Mouse (Mus musculus): ENCODE data around the gene Frs2.

Frs2 gene

DNA sequence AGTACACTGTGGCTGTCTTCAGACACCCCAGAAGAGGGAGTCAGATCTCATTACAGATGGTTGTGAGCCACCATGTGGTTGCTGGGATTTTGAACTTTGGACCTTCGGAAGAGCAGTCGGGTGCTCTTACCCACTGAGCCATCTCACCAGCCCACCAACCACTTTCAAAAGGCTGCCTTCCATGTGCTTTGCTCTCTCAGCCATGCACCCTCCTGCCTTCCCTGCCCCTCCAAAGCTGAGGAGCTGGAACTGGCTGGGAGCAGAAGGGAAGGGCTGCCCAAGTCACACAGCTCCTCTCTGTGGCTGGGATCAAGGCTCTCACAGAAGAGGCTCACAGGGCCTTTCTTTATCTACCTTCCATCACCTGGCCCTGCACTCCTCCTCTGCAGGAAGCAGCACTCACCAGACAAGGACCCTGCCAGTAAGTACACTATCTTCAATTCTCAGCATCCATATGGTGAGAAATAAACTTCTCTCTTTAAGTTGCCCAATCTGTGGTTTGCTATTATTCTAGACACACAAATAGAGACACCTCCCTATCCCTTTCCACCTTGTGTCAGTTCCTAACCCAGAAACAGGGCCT lies 51.1 kb downstream of the Frs2 start:
- WGBS, result 85% methylated on average over 2 of the region's 2 CpGs

DNA sequence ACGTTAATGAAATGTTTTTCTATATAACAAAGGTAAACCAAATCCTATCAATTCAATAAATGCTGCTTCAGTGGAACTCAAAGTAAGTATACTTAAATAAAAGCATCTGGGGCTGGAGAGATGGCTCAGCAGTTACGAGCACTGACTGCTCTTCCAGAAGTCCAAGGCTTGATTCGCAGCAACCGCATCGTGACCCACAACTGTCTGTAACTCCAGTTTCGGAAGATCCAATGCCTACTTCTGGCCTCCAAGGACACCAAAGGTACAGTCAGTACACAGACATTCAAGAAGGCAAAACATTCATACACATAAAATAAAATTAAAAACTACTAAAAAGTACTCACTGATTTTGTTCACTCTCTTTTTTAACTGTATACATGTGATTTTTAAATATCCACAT lies 52.2 kb downstream of the Frs2 start:
- WGBS, result 90% methylated on average over 6 of the region's 6 CpGs

DNA sequence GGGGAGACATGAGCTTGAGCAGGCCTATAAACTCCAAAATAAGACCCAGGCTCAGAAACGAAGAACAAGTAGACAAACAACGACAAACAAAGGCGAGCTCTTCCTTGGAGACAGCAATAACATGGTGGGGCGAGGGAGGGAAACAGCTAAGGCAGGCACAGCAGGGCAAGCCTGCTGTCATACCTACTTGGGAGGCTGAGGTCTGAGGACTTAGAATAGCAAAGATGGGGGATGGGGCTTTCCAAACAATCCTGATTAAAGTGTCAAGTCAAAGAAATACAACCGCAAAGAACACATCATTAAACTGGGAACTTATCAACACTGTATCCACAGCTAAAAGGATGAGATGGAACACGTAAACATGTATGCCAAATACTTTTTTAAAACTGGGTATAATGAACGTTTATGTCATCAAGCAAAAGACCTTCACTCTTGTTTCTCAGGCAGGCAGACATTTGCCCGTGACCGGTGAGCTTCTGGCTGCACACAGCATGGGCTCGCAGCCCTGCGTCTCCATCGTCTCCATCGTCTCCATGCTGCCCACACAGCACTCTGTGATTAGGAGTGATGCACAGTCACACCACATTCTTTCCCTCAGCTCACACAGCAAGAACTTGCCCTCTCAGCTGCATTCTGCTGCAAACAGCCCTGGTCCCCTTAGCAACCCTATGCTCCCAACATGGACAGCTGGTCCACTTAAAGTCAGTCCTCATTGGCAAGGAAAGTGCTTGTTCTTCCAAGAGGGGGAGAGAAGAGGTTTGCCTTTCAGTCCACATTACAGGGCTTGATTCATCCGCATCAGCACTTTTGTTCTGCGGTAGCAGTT lies 53.6 kb downstream of the Frs2 start:
- 37% methylated on average over 15 of the region's 15 CpGs for WGBS

DNA sequence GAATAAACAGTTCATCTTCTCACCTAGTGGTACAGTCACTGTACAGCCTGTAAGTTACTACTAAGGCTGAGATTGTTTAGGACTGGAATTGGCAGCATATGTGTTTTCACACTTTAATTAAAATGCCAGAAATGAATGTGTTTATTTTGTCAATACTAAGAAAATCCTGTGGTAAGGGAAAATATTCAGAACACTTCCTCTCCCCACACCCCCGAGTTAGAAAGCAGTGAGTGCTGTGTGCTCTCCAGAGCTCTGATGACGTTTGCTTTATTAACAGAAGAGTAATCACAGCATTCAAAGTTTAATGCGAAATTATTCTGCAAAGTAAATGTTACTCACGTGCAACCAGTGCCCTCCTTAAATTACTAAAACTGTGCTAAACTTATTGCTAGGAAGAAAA lies 58.7 kb downstream of the Frs2 start:
- WGBS, result 50% methylated on average over 4 of the region's 4 CpGs

DNA sequence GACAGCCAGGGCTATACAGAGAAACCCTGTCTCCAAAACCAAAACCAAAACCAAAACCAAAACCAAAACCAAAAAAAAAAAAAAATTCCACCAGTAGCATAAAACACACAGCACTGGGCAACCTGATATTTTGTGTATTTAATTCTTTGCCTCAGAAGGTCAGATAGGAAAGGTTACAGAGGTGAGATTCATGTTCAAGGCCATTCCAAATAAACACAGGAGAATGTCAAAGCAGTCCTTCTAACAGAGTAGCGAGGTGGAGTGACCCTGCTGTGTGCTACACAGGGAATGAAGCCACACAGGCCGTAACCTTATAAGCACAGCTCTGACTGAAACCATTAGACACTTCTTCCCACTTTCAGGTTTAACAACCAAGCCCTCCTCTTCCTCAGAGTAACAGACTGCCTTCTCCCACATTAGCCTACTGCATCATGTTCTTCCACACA lies 66.4 kb downstream of the Frs2 start:
- 79% methylated on average over 2 of the region's 2 CpGs for WGBS

DNA sequence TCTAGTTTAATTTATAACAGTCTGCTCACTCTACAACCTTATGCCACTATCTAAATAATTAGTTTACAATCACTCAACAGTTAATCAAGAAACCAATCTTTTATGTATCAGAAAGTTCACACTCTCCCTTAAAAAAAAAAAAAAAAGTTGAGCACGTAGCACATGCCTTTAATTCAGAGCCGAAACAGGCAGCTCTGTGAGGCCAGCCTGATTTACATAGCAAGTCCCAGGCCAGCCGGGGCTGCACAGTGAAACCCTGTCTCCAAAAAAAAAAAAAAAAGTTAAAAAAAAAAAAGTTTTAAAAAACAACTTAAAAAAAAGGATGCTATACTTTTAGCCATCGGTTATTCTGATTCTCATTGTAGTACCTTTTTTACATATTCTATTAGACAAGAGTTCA lies 67.0 kb downstream of the Frs2 start:
- 74% methylated on average over 4 of the region's 4 CpGs for WGBS

DNA sequence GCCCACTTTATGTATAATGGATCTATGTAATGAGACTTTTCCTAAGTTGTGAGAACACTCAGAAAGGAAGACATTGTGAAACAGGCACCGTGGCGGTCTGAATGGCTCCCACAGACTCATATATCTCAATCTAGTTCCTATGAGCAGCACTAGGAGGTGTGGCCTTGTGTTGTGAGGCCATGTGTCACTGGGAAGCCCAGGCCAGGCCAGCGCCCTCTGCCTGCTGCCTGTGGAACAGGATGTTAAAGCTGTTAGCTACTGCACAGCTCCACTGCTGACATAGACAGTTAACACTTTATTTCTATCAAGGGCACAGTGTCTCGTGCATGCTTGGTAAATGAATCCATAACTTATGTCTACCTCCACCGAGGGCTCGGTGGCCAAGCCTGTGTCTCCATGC lies 70.0 kb downstream of the Frs2 start:
- WGBS, result 78% methylated on average over 6 of the region's 6 CpGs

DNA sequence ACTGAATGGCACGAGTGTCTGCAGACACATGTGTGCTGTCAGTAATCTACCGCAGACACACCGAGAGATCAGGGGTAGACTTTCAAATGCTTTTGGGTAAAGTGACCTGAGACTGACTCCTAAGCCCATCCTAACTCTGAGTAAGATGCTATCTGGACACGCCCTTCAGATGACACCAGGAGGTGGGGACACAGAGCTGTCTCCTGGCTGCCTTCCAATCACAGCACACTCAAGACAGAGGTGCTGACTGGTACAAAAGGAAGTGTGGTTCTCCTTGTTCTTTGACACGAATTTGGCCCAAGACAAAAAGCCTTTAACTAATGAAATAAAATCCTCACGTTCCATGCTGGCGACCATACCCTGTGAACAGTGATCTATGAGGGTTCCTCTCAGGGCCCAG lies 75.2 kb downstream of the Frs2 start:
- 77% methylated on average over 7 of the region's 7 CpGs for WGBS

DNA sequence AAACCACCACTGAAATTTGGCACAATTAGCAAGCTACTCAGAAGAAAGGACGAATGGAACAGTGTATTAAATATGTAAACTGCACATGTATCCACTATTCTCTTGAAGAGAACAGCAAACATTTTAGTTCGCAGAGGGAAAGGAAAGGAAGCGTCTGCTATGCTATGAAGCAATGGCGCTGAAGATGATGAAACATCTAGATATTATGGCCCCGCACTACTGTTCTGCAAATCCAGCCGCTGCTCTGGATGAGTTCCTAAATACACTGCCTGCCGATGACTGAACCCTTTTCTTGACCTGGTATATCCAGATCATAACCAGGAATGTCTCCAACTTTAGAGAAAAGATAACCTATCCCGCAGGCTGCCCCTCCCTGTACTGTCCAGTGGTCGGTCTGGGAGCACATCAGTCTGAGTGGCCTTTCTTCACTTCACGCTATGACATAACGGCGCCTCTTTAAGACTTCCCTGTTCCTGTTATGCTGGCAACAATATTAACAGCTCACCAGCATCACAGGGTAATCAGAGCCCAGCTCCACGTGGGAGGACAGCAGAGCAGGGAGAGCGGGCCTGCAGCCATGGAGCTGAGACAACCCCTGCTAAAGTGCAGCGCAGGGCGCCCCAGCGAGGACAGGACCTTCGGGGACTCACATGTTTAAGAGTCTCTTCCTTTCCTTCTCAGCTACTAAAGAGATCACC lies 76.0 kb downstream of the Frs2 start:
- WGBS, result 88% methylated on average over 18 of the region's 18 CpGs

DNA sequence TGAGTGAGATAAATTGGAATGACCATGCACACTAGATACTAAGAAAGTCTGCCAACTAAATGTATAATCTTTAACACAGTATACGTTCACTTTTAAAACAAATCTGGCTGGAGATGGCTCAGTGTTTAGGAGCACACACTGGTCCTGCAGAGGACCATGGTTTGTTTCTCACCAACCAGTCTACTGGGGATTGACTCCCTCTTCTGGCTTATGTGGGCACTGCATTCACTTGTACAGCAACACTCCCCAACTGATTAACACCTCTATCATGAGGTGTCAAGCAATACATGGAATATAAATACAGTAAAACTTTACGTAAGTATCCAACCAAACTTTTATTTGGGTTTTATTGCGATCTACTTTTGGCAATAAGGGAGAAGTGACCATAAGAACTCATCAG lies 79.2 kb downstream of the Frs2 start:
- 72% methylated on average over 3 of the region's 3 CpGs for WGBS

DNA sequence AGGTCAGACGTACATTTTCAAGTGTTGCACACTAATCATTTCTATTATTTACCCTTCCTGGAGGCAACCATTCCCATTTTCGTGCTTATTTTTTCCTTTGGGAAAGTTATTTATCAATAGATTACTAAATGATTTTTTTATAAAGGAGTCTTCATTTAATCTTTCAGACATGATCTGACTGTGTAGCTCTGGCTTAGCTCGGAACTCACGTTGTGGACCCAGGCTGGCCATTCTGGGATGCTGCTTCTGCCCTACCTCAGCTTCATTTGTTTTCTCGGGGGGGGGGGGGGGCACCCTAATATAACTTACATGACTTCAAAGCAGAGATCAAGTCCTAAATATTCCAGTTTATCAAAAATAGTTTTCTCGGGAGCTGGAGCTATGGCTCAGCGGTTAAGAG lies 84.3 kb downstream of the Frs2 start:
- WGBS, result 5% methylated on average over 7 of the region's 7 CpGs

DNA sequence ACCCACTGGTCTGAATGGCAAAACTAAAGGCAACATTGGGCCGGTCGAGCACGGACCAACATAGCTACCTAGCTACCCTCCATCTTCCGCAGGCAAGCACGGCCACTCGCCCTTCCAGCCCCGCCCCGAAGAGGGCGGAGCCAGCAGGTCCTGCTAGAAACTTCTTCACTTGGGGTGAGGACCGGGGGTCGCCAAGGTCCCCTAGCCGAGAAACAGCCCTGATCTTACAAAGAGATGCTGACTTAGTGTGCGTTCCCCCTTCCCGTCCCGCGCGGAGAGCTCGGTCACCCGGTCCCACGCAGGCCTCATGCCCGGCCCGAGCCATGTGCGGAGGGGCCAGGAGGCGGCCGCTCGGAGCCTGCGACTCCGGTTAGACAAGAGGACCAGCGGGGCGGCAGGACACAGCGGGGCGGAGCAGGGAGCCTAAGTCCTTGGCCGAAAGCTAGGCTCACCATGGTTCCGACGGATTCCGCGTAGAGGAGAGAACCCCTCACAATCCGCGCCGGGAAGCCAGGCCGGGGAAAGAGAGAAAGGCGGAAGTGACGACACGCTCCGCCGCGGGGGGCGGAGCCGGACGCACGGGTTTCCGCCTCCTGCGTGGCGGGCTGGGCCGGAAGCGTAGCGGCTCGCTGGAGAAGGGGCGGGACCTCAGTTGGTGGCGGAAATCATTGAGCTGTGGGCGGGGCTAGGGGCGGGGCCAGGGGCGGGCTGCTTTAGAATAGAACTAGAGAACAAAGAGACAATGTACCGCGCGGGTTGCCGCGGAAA lies 84.9 kb downstream of the Frs2 start, which contains the start of gene Cct2:
Gene Cct2, minus strand, starts transcription at position 561 of the 768 bp plus-strand sequence.
- WGBS, result under 1% methylated on average over 68 of the region's 68 CpGs

DNA sequence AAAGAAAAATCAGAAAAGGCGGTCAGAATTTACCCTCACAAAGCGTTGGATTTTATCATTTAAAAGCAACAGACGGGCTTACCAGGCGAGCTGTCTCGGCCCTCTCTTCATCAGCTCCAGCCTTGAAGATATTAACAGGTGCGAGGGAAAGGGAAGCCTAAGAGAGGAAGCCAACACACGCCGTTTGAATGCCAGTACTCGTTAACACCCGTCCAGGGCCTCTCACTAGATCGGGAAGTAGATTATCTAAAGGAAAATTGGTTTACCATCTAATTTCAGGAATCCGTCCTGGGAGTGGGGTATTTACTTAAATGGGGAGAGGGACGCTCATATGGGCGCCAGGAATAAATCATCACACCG lies 85.5 kb downstream of the Frs2 start:
- 2% methylated on average over 15 of the region's 15 CpGs for WGBS

DNA sequence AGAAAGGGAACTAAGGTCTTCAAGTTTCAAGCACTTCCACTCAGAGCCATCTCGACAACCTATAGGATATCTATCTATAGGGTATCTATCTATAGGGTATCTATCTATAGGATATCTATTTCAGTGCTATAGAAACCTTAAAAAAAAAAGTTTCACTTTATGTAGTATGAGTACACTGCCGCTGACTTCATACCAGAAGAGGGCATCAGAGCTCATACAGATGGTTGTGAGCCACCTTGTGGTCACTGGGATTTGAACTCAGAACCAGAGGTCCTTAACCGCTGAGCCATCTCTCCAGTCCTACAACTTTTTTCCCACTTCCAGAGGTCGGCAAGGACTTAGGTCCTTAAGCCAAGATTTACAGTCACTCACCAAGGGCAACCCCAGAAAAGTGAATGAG lies 92.7 kb downstream of the Frs2 start:
- WGBS, result 72% methylated on average over 4 of the region's 4 CpGs

DNA sequence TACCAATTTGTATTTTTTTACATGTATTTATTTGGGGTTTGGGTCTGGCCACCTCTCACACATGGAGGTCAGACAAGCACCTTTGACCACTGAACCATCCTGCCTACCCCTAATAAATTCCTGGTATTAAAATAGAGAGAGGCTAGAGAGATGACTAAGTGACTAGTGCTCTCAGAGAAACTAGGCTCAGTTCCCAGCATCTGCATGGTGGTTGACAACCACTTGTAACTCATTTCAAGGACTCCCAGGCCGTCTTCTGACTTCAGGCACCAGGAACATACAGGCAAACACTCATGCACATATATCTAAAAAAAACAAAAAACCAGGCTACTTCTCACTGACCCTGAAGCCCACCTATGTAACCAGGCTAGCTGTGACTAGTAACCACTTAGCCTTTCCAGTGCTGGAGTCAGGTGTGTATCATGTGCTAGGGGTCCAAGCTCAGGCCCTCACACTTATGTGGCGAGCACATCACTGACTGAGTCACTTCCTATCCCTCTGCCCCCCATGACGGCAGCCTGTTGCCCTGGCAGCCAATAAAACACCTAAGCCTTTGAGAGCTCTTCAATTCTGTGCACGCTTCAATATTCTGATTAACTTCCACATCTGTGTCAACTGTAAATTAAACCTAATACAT lies 98.3 kb downstream of the Frs2 start:
- WGBS, result 64% methylated on average over 4 of the region's 4 CpGs

DNA sequence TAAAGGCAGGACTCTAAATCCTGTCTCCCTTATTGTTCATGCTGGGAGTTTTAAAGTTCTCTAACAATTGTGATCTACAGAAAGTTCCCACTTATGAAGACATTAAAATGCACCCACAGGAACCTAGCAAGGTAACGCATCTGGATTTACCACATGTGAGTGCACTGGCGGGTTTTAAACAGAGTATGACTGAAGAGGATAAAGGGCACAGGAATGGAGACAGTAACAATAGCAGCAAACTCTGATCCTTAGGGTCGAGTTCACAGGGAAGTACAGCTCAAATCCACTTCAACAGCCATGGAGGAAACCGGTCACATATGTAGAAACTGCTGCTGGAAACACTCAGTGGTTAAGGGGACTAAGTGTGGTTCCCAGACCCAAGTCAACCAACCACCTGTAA lies 99.1 kb downstream of the Frs2 start:
- 66% methylated on average over 4 of the region's 4 CpGs for WGBS

DNA sequence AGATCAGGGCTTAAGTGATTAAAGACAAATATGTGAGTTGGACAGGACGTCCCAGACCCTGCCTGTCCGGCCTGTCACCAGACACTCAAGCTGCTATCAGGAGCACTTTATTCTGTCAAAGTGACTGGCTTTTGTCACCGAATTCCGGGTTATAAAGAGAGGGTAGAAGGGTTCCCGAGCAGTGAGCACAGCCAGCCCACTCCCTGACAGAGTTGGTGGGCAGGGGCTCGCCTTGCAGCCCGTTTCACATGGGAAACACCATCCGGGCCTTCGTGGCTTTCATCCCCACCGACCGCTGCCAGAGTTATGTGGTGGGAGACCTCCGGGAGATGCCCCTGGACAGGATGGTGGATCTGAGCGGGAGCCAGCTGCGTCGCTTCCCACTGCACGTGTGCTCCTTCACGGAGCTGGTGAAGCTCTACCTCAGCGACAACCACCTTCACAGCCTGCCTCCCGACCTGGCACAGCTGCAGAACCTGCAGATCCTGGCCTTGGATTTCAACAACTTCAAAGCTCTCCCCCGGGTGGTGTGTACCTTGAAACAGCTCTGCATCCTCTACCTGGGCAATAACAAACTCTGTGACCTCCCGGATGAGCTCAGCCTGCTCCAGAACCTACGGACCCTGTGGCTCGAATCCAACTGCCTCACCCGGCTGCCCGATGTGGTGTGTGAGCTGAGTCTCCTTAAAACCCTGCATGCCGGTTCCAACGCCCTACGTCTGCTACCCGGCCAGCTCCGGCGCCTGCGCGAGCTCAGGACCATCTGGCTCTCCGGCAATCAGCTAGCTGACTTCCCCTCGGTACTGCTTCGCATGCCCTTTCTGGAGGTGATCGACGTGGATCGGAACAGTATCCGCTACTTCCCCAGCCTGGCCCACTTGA lies 102.9 kb downstream of the Frs2 start, which contains the start of gene Lrrc10:
Gene Lrrc10, plus strand, starts transcription at position 167 of the 882 bp plus-strand sequence.
- WGBS, result 55% methylated on average over 40 of the region's 40 CpGs

DNA sequence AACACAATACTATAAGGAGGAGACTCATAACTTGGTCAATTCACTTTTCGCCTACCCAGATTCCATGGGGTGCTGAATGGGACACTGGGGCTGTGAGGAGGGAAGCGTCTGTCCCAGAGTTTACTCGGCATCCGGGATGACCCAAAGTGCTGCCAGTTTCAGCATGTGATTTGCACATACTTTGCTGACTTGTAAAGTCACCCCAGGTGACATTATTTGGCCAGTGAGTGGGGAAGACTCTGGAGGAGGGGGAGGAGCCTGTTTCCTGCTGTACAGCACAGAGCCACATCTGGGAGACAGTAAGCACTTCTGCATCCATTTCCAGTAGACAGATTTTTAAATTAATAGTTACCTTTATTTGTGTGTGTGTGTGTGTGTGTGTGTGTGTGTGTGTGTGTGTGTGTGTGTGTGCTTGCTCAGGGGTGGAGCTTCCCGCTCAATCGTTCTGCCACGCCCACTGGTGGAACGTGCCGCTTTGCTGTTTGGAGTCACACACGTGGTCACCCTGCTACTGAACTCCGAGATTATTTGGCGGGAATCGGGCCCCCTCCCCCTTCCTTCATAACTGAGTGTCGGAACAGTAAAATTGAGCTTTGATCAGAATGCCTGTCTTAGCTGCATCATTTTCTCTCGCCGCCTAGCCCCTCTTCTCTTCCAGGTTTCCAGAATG lies 104.7 kb downstream of the Frs2 start:
- 45% methylated on average over 16 of the region's 16 CpGs for WGBS

DNA sequence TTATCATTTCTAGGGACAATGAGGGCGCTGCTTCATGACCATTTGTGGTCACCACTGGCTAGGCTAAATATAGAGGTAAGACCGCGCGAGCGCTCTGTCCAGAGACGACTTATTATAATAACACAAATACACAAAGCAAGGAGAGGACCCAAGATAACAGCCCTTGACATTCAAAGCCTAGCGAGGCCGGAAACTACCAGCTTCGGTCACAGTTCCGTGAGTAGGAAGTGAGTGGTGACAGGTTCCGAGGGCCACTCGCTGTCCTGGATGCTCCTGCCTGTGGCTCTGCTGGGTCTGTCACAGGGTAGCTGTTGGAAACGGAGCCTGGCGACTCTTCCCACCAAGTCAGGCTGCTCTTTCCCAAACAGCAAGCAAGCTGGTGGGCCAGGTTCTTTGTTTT lies 106.0 kb downstream of the Frs2 start:
- 79% methylated on average over 14 of the region's 14 CpGs for WGBS

DNA sequence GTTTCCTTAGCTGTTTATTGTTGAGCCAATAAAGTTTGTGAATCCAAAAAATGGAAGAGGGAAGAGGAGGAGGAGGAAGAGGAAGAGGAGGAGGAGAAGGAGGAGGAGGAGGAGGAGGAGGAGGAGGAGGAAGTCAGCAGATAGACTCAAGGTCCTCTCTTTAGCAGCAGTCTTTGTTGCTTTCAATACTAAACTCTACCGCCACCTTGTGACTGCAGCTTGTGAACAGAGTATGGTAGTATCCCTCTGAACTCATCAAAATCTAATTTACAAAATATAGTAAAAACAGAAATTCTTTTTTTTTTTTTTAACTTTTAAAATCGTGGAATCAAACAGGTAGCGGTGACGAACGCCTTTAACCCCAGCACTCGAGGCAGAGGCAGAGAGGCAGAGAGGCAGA lies 108.0 kb downstream of the Frs2 start:
- 61% methylated on average over 6 of the region's 6 CpGs for WGBS
